Mouse (Mus musculus): ENCODE results near the gene Hivep3.

Hivep3 gene

DNA sequence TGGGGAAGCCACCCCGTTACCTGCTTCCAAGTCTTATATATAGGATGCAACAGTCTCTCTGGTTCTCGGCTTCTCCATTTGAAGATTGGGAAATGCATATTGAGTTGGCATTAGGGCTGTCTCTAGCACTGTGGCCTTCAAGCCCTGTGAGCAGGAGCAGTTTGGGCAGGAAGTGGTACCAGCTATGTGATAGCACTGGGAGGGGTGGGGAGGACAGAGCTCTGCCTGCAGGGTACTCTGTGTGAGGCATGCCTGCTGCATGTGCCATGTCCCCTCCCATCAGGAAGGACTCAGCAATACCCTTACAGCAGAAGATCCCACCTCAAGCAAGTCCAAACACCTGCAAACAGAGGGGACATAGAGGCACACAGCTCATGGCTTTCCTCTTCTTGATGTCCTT lies 142.0 kb downstream of the Hivep3 start:
- no peak for DNase-seq (ENCODE audit: low spot score)

DNA sequence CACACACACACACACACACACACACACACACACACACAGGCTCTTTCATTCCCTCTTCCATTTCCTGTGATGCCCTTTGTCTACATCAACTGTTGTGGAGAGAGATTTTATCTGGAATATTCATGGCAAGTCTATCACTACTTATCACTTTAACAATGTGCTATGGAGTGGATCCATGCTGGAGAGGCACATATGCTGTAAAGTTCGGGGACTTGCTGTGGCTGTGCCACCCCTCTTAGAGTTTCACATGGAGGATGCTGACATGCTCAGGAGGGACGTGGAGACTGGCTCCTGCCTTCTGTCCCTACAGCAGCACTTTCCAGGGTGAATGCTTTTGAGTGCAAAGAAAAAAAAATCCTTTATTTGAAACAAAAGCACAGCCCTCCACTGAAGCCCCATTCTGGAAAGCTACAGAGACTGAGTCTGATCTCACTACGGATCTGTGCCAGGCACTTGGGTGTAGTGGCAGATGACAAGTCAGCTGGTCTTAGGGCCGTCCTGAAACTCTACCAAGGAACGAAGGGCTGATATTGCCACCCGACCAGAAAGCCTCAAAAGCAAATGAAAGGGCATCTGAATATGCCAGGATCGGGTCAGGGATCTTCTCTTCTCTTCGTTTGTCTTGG lies 143.1 kb downstream of the Hivep3 start:
- DNase-seq (ENCODE audit: low spot score): no peak

DNA sequence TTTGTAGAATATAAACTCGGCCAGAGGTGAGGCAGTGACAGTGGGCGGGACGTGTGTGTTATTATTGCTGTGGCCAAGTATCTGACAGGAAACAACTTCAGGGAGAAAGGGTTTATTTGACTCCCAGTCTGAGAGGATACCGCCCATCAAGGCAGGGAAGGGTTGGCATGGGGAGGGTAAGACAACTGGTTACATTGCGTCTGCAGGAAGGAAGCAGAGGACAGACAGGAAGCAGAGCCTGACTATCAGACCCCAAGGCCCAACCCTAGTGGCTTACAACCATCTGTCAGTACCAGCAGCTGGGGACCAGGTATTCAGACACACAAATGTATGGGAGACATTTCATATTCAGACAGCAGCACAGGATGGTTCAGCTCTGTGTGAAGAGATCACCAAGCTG lies 144.6 kb downstream of the Hivep3 start:
- no peak for DNase-seq (ENCODE audit: low spot score)

DNA sequence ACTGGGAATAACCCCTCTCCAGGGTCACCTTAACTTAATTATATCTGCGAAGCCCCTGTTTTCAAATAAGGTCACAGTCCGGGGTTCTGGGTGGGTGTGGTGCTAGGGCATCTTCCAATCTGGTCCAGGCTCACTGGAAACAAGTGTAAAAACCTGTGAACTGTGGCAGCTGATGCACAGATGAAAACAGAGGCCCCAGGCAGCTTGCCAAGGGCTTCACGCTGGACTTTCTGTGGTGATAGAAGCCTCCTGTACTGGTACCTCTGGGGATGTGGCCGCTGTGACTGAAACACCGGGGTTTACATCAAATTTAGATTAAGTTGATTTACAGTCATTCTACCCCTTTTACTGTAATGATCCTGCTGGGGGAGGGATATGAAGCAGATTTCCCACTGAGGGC lies 146.1 kb downstream of the Hivep3 start:
- DNase-seq (ENCODE audit: low spot score): no peak

DNA sequence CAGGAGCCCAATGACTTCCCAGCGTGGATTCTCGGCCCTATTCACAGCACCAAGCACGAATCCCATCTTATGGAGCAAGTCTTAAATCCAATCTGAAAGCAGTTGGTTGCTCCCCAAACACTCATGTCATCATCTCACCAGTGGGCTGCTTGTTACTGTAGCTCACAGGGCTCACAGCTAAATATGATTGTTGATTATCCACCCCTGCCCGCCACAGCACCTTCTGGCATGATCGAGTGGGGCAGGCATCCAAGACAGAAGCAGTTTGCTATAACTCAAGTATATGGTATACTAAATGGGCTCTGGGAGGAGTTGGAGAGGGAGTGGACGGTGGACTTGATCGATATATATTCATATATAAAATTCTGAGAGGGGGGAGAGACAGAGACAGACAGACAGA lies 146.7 kb downstream of the Hivep3 start:
- no peak for DNase-seq (ENCODE audit: low spot score)

DNA sequence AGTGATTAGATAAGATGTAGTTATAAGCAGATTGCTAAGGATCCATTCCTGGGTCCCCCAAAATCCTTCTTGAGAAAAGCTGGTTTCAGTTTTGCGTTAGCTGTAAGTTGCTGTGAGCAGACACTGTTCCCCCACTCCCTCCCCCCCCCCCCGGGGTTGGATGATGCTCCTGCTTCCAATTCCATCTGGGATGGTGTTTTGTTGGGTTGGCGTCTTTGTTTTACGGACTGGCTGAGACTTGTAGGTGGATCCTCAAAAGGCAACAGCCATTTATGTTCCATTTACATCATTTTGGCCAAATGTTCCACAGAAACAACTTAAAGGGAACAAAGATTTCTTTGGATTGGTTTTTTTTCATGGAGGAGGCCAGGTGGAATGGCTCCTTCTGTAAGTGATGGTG lies 147.7 kb downstream of the Hivep3 start:
- no peak for DNase-seq (ENCODE audit: low spot score)

DNA sequence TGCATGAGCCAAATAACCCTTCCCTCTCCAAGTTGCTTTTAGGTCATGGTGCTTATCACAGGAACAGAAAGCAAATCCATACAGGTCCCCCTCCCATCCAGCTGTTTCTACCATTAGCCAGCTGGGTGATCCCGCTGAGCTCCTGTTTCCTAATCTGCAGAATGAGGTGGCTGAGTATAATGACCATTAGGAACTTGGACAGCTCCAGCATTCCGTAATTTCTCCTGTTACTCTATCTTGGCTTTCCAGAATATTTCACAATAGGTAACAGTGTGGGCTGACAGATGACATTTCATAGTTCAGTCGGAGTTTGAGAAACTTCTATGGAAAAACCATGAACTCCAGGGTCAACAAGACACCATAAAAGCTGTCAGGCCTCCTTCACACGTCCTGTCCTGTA lies 148.8 kb downstream of the Hivep3 start:
- no peak for DNase-seq (ENCODE audit: low spot score)

DNA sequence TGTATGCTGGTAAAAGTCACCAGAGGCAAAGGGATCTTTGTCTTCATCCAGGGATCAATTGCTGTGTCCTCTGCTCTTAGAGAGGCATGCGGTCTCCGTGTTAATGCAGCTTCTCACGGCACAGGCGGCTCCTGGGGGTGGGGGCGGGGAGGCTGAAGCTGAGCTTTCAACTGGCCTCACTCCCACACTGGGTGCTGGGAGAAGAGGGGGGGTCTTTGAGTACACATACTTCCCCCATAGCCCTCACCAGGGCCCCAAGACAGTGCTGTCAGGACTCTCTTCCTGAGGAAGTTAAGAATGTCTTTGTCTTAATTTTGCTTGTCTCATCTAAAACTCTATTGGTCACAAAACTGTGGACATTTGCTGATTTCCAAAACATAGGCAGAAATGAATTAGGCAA lies 149.2 kb downstream of the Hivep3 start:
- no peak for DNase-seq (ENCODE audit: low spot score)

DNA sequence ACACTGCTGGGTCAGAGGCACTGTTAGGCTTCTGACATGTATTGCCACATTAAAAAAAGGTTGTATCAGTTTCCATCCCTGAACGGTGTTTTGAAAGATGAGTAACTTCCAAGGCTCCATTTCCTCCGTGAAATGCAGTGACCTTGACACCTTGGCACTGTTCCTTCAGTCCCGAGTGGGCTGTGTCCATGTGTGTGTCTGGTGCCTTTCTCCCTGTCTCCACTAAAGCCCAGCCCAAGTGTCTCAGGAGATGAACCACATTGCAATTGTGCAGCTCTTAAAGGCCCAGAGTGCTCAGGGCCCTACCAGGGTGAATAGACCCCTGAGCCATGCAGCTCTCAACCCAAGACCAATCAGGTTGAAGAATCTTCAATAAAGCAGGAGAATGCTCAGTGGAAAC lies 153.0 kb downstream of the Hivep3 start:
- no peak for DNase-seq (ENCODE audit: low spot score)

DNA sequence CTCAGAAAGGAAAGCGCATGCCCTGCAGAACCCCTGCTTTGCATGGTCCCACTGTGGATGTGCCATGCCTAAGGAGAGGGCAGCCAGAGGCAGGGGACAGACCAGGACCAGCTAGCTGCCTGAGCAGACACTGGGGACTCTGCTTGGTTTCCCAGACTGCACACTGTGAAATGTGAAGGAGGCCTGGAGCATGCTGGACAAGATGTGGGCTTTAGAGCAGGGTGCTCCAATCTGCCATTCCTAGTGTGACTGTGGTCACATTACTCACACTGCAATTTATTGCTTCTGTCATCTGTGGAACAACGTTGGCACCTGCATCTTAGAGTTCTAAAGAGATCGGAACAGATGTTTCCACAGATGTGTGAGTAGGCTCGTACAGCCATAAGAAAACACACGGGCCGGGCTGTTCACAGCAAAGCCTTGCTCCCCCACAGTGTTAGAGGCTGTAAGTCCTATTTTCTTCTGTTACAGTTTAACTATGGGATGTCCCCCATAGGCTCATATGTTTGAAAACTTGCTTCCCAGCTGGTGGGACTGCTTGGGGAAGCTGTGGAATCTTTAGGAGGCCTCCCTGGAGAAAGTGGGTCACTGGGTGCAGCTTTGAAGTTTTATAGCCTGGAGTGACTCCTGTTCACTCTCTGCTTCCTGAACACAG lies 154.1 kb downstream of the Hivep3 start:
- no peak for DNase-seq (ENCODE audit: low spot score)

DNA sequence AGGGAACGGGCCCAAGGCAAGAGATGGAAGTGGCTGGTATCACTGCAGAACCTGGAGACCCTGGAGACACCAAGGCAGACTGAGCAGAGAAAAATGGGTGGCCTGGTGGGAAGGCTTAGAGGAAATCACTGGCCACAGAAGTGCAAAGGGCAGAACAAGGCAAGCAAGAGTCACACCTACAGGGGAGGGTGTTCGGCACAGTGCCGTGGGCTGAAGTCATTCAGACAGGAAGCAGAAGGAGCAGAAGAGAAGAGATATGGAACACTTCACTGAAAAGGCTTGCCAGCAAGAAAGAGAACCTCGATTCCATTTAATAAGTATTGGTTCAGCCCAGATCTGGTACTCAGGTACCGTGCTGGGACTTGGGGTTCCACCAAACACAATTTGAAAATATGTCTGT lies 156.2 kb downstream of the Hivep3 start:
- no peak for DNase-seq (ENCODE audit: low spot score)

DNA sequence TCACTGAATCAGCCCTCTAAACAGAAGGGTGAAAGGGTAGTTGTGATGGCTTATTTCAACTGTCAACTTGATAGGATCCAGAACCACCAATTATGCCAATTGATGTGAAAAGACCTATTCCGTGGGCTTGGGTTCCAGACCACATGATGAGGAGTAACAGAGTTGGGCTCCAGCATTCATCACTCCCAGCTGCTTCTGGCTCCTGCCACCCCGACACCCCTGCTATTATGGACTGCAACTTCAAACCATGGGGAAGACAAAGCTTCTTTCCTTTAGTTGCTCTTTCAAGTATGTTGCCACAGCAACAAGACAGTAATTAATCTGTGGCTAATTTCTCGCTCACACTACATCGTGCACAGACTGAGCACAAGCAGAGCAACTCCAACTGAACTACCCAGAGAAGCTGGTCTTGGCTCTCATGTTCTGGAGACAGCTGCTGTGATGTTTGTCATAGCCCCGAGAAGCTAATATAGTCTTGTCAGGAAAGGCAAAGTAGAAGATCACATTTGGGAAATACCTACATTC lies 159.7 kb downstream of the Hivep3 start:
- no peak for DNase-seq (ENCODE audit: low spot score)

DNA sequence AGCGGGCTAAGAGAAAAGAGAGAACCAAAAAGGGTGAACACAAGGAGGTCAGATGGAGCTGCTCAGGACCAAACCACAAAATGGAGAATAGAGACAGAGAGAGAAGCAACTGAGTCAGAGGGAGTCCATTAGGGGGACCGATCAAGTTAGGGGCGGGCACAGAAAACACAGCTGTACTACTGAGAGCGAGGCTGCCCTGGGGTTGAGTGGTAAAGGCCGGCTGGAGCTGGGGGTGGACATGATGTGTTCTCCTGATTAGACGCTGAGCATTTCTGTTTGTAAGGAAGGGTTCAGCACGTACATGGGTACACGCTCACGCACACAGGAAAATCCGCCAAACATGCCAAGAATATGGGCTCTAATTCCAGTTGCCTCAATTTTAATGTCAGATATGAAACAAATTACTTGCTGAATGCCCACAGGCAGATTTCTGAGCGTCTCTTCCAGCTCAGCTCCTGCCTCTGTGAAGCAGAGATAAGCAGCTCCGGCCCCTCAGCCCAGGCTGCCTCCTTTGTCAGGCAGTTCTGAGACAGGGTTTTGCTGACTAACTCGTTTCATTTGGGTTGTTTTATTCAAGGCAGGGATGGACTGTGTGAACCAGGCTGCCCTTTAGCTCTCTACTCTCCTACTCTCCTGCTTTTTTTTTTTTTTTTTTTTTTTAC lies 161.3 kb downstream of the Hivep3 start:
- no peak for DNase-seq (ENCODE audit: low spot score)

DNA sequence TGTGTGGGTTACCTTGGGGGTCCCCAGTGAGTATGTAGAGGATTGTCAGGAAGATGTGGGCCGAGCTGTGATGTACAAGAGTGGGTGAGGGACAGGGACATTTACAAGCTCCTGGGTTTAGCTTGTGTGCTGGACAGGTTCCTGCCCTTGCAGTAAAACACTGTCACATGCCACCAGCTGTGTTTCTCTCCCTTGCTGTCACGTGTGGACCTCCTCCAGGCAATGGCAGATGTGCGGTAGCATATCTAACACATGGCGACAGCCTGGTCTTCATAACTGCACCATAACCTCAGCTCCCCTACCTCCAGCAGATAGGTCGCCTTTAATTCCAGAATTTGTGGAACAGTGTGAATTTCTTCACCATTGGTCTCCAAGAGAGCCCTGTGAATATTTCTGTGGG lies 161.9 kb downstream of the Hivep3 start:
- DNase-seq (ENCODE audit: low spot score): no peak

DNA sequence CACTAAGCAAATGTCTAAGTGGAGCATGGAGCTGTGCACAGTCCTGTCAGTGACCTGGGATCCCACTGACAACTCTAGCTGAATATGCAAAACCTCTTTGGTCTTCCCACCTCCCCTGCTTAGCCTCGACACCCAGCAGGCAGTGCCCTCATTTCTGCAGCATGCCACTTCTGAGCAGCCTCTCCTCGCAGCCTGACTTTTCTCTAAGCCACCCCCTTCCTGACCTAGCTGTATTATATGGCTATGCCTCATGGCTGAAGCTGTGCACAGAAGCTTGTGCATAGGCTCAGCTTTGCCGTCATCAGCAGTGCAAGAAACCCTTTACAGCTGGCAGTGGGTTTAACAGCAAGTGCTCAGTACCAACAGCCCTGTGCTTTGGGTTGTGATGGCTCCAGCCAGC lies 163.0 kb downstream of the Hivep3 start:
- DNase-seq (ENCODE audit: low spot score): no peak

DNA sequence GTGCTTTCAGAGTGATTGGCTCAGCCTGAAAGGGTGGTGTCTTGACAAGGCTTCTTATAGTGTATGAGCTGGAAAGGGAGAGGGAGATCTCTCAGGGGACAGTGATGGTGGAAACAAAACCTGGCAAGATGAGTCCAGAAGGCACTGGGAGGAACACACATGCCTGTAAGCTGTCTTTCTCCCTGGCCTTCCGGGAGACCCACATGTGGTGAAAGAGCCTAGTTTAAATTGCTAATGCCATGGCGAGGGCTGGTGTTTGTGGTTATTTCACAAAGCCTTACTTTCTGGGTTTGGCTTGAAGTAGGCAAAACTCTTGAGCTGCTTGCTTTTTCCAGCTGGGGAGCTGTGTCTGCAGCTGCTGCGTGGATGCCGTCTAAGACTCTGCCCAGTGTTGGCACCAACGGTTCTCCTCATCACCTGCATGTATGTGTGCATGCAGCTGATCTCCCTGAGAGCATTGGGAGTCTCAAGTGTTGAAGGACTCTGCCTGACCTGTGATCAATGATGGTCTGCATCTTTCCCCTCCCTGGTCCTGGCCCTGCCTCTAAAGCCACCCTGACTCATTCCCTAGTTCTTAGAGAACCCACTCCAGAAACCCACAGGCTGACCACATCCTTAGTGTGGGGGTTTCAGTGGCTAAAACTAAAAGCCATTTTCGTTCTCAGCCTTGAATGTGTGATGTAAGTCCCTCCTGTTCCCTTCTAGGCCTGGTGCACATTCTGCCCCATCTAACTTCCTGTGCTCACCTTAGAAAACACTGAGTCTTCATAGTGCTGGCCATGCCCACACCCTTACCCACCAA lies 163.7 kb downstream of the Hivep3 start:
- DNase-seq (ENCODE audit: low spot score): no peak

DNA sequence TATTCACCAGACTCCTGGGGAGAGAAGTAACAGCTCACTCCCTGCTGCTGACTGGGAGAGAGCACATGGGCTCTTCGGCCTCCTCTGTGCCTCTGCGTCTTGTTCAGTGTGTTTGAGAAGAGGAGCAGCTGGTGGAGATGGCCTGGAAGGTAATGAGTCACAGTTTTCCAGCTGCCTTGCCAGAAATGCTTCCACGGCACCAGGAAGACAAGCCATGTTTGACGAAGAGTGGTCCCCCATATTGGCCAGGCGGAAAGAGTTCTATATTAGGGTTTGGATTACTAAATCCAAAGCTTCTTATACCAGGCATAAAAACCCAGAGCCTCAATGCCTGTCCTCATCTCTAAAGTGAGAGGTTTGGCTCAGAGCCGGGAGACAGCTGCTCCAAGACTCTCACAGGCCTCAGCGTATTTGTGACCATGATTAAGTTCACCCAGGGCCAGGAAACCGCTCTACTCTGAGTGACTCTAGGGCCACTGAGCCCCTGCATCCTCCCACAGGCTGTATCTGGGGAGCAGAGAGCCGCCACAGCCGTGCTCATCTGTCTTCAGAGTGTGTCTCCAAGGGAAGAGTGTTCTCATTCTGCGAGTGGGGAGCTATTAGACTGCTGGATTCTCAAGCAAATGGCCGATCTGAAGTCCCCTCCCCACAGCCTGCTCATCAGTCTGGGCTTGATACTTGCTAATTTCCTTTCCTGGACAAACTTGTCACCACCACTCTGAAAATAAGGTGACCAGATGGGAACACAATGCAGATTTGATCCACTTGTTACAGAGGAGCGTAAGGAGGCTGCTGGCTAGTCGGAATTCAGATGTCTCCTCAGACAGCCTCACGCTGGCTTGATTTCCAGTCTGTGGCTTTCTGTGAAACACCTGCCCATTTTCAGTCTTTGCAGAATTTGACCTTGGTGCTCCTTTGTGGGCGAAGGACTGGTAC lies 168.2 kb downstream of the Hivep3 start:
- no peak for DNase-seq (ENCODE audit: low spot score)

DNA sequence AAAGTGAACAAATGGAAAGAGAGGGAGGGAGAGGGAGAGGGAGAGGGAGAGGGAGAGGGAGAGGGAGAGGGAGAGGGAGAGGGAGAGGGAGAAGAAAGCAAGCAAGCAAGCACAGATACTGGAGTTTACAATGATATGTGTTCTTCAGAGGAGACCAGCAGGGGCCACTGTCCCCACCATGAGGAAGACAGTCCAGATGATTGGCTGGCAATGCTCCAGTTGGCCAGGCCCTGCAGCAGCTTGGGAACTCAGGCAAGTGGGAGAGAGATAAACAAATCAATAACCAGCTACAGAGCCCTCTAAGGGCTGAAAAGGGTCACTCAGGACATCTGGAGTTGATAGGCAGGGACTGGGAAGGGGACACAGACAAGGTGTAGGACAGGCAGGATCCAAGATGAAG lies 169.7 kb downstream of the Hivep3 start:
- DNase-seq (ENCODE audit: low spot score): no peak

DNA sequence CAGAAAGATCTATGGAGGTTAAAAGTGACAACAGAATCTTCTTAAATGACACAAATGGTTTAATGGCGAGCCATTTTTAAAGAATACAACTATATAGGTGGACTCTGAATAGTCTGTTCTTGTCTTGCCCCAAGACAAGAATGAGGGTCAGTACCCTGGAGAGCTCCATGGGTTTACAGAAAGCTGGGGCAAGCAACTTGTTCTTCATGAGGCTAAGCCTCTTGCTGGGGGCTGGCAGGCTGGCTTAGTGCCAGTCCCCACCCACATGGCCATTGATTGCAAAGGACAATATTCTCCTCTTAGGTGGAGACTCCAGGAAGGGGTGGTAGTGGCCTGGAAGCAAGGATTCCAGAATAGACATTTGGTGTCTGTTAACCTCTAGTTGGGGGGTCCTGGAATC lies 170.2 kb downstream of the Hivep3 start:
- no peak for DNase-seq (ENCODE audit: low spot score)

DNA sequence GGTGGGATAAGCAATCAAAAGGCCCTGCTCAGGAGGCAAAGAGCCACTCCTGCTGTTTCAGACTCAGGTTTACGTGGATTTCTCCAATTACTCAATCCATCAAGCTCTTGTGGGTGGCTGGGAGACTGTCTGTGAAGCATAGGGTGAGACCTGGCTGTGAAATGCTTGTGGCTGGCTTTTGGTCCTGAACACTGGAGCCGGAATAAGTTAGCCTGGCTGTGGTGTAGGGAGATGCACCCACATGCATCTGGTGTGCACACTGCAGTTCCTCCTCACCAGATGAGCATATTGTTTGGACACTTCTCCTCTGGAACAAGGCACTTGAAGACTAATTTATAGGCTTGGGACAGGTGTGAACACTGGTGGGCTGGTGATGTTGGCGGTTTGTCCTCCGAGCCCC lies 170.7 kb downstream of the Hivep3 start:
- no peak for DNase-seq (ENCODE audit: low spot score)

DNA sequence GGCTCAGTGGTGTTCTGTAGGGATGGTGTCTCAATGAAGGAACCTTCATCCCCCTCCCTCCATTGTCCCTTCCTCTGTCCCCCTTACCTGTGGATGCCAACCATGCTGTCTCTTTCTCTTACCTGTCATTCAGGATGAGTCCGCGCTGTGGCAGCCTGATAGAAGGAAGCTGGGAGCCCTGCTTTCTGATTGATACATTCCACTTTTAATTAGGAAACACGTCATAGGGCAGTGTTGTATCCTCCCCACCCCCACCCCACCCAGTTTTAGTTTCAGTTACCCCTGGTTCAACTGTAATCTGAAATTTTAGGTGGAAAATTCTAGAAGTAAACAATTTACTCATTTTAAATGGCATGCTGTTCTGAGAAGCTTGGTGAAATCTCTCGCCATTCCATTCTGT lies 173.5 kb downstream of the Hivep3 start:
- no peak for DNase-seq (ENCODE audit: low spot score)

Data from urinary bladder, postnatal 10 days (tissue).